Mouse (Mus musculus) megakaryocyte-erythroid progenitor cell, adult 5 weeks (primary cell): ENCODE data around the gene Oxnad1. TPM values are rescaled to one million over a fixed set of nuclear protein-coding genes. Genes with fewer than 3 reads are reported as not detected.

Source experiments
- polyA plus RNA-seq: library from polyadenylated mRNA; stranded (reverse); fragments of >175 nt; gene quantifications from 2 replicates; pipeline ENCODE4 v1.2.3, GENCODE M21; 2012

Gene Oxnad1
- 6.8 and 8.0 TPM in 2 replicates for polyA plus RNA-seq

DNA sequence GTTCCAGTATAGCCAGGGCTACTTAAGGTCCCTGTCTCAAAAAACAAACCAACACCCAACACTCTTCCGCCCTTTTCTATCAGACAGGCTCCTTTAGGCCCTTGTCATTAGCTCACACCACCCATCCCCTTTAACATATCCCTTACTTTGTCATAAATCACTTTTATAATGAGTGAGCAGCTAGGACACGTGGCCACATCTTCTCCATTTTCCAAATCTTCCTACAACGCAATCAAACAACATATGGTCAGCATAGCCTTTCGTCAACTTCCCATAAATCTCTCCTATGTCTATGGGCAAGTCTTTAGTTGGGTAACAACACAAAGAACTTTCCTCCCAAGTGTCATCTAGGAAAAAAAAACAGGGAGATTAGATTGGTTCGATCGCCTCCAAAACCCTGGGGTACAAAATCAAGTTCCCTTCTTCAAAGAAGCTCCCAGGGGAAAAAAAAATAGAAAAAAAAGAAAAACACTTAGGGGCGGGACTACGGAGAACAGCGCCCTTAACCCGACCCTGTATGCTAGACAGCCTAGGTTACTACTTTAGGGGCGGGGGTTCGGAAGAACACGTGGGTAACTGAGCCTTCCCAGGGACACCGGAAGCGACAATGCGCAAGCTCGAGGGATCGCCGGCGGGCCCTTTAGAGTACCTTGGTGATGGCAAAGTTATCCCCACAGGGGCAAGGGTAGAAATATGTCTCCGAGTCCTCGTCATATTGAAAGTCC, at the start of gene Oxnad1:
TSS of gene Oxnad1 (plus strand) at position 614 of the 725 bp plus-strand sequence.

DNA sequence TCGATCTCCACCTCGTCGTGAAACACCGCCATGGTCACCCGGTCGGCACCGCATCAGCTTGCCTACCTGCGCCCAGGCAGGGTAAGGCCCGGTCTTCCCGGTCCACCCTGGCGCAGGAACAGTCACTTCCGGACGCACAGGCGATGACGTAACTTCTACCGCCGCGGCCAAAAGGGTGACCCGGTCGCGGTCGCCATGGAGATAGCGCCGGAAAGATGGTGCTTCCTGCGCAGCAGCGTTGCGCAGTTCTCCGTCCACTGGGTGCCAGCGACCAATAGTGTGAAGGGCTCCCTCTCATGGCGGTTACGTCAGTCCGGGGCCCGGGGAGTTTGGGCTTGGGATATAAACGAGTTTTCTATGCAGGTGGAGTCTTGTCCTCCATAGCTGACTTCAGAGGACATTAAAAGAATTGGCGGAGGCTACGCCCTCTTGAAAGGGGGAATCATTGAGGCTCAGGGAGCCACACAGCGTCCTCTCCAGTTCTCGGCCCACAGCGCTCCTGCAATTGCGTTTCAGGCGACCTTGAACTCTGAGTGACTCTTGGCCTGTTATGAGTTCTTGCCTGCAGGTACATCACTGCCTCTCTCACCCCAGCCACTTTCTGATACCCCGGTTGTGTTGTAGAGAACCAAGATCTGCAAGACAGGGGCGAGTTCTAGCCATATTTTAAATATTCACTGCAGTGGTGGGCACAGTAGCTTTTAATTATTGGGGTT, 470 bp downstream of the Oxnad1 start, which contains the start of gene Dph3:
TSS of gene Dph3 (minus strand) at position 244 of the 716 bp plus-strand sequence.

DNA sequence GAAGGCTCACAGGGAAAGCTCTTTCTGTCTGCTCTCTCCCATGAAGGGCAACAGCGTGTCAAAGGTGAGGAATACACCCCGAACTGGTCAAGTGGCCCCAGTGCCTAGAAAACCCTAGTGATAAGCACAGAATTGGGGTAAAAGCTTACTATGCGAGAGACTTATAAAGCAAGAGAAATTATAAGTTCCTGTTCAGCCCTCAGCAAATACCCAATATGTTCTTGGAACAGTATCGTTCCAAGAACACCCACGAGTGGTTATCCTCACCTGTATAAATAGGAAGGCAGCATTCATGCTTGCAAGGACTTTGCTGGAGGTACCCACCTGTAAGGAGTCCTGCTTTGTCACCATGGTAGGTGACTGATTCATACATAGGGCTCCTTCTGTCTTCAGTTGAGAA, 56.5 kb downstream of the Oxnad1 start, which contains the start of gene Msmb:
TSS of gene Msmb (plus strand) at position 301 of the 400 bp plus-strand sequence.

Other genes starting within 250 kb of the Oxnad1 start
- gene Galnt15, start 56.4 kb upstream of the Oxnad1 start, polyA plus RNA-seq: not detected in 2 replicates
- gene Dph3, start 355 bp downstream of the Oxnad1 start, polyA plus RNA-seq: 26.4 and 36.9 TPM in 2 replicates
- not detected in 2 replicates for gene Msmb, start 56.6 kb downstream of the Oxnad1 start, polyA plus RNA-seq
- 9.5 and 10.9 TPM in 2 replicates for gene Ncoa4, start 74.5 kb downstream of the Oxnad1 start, polyA plus RNA-seq
- 390 and 404 TPM in 2 replicates for gene Timm23, start 116.5 kb downstream of the Oxnad1 start, polyA plus RNA-seq
- gene Parg, start 116.6 kb downstream of the Oxnad1 start, polyA plus RNA-seq: 19.8 and 20.4 TPM in 2 replicates
- gene Ogdhl, start 236.6 kb downstream of the Oxnad1 start, polyA plus RNA-seq: 0.15 and 0.17 TPM in 2 replicates